Mouse (Mus musculus): ENCODE results near the gene Rpl7l1.
A peak's percentile ranks its signal among the peaks of the same experiment; 100 is the strongest.

The Rpl7l1 gene

DNA sequence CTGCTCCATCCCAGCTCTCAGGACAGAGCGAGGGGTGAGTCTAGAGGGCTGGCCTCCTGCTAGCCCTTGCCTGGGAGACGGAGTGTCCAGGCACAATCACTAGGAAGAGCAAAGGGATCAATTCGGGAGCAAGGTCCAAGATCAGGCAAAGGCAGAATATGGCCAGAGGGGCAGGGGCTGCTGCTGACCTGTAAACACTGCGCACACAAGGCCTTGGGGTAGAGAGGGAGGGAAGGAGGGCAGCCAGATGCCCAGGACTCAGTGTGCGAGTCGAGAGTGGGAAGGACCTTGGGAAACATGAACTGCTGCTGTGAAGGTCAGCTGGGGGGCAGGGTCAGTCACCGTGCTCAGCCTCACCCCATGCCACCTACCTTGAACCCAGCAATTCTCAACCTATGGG is 47.2 kb downstream of the Rpl7l1 start:
- DNase-seq (ENCODE audit: low read depth): no peak

DNA sequence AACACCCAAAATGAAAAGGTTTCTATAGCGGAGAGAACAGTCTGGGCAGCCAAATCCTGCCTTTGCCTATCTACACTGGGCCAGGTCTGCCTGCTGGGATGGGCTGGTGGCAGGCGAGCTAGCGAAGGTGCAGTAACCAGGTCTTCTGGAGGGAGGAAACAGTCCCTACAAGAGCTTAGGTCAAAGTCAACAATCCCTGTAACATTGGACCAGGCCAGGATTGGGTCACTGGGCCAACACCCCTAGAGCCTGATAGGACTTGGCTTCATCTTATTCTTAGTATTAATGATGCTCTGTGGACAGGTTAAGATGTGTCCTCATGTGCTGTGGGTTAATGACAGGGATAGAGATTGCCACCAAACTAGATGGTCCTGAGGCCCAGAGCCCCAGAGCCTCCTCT is 48.4 kb downstream of the Rpl7l1 start:
- no peak for DNase-seq (ENCODE audit: low read depth)

DNA sequence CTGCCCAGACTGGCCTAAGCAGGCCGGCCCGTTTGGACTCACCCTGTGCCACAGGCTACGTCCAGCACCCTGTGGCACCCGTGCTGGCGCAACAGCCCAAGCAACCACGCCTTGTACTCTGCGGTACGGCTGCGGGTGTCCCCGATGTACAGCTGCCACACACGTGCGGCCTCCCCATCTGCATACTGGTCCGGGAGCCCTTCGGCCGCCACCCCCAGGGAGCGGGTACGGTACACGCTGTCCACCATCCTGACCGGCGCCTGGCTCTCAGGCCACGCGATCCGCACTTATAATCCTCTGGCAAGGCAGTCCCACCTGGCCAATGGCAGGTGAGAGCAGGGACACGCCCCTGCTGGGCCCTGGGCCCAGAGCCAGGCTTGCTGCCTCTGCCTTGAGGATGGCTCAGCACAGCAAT is 53.6 kb downstream of the Rpl7l1 start, which contains the start of gene Gnmt:
Gnmt (minus strand) TSS at position 265 of the 415 bp plus-strand sequence.
- DNase-seq (ENCODE audit: low read depth): no peak

DNA sequence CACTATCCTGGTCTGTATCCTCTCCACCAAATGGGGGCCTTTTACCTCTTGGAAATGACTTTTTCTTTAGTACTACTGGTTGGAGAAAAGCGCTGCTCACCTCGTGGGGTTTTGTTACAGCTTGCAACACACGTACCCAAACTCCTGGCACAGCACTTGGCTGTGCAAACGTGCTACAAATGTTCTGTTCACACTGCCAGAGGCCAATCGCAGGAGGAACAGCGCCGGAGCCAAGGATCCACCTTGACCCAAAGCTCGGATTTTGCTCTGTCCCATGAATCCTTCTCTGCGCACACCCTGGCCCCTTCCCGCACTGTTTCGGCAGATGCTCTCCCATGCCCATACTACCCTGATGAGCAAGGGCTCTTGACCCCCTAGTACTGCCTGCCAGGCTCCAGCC is 54.0 kb downstream of the Rpl7l1 start:
- DNase-seq (ENCODE audit: low read depth): no peak

DNA sequence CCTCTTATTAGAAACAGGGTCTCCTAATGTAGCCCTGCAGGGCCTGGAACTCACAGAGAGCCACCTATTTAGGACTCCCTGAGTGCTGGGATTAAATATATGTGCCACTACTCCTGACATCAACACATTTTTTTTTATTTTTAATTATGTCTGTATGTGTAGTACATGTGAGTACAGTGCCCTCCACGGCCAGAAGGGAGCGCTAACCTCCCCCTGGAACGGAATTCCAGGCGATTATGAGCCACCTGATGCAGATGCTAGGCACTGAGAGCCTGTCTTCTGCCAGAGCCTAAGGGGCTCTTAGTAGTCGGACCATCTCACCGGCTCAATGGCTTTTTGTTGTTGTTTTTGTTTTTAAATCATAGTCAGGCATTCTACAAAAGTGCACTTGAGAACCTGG is 54.5 kb downstream of the Rpl7l1 start:
- DNase-seq (ENCODE audit: low read depth): no peak

DNA sequence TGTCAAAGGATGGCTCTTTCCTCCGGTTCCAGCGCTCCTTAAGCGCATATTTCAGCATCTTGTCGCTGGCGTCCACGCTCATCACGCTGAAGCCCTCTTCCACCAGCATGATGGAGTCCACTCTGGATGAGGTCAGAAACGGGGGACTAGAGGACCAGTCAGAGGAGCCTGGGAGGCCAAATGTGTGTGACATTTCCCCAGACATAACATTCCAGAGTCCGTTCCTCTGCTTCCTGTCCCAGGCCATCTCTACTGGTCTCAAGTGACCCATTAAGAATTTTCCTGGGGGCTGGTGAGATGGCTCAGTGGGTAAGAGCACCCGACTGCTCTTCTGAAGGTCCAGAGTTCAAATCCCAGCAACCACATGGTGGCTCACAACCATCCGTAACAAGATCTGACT is 55.2 kb downstream of the Rpl7l1 start:
- DNase-seq (ENCODE audit: low read depth): no peak

DNA sequence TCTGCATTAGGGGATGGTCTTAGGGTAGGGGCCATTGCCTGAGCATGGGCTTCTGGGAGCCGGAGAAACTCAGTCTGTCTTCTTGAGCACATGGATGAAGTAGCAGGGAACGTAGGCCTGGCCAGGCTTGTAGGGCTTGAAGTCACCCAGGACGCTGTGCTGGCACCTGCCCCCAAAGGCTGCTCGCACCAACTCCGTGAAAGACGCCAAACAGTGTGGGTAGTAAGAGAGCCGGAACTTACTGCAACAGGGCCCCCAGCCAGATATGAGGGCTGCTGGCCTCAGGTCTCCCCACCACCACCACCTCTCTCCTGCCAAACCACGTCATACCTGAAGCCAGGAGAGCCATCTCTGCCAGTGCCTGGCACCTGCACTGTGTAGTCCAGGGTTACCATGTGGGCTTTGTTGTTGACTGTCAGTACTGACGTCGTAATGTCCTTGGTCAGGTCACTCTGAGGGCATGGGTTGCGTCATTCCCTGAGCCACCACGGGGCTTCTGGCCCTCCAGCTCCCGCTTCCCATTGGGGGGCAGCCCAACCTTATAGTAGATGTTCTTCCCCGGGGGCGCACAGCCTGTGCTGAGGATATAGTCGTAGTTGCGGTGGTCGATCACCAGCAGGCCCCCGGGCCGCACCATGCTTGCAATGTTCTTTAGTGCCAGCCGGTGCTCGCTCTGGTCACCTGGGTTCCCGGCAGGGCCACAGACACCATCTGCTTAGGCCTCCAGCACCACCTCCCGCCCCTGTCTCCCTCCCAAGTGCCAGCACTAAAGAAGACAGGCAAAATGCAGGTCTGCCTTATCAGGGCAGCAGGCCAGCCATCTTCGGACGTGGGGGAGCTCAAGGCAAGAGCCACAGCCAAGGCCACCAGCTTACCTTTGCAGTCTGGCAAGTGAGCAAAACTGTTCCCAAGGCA is 56.5 kb downstream of the Rpl7l1 start:
- no peak for DNase-seq (ENCODE audit: low read depth)

DNA sequence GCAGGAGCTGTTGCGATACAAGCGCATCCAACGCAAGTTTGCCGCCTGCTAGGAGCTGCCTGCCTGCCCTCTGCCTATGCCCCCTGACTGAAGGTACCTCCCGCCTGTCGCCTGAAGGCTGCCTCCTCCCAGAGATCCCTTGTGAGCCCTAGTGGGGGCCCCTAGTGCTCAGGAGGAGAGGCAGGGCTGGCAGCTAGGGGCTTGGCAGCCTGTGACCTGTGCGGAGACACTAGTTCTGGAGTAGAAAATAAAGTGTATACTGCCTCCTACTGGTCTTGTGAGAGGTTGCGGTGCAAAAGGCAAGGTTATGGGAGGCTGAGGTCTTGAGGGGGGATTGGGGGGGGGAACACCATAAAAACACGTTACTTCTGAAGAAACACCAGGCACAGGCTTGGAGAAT is 57.2 kb downstream of the Rpl7l1 start:
- DNase-seq (ENCODE audit: low read depth): peak; percentile 79

DNA sequence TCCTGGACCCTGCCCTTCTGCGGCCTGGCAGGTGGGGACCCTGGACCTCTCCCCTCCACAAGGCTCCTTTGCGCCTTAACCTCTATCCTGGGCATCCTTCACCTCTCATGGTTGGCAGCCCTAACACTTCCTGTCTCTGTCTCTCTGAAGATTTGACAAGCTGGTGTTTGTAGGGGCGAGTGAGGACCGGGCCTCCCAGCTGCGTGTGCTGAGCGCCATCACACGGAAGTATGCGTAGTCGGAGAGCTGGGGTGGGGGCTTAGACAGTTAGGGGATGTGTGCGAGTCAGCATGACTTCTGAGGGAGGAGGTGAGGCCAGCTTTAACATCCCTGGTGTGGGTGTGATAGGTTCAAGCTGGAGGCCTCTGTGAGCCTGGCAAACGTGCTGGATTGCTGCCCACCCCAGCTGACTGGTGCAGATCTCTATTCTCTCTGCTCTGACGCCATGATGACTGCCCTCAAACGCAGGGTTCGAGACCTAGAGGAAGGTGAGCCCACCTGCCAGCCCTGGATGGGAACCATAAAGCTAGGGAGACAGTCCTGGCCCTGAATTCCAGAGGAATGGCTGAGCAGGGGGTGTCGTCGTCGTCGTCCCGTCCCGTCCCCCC is 57.9 kb downstream of the Rpl7l1 start:
- no peak for DNase-seq (ENCODE audit: low read depth)
